Mouse (Mus musculus) ES-E14 (cell line): ENCODE data around the gene Ankrd13d.

ENCODE experiments used
- CHD2 ChIP-seq: IDR thresholded peaks from 2 replicates; pipeline ENCODE4 v1.6.1; 2014; ENCODE audit warnings: mild to moderate bottlenecking, low read depth, low read length, inconsistent platforms
- HCFC1 ChIP-seq: IDR thresholded peaks from 2 replicates; pipeline ENCODE4 v1.6.1; 2012; ENCODE audit warnings: low read length, inconsistent platforms, borderline replicate concordance; ENCODE audit not compliant: insufficient read depth
- MAFK ChIP-seq: IDR thresholded peaks from 2 replicates; pipeline ENCODE4 v1.6.1; 2014; ENCODE audit warnings: mild to moderate bottlenecking, low read depth, low read length, inconsistent platforms; ENCODE audit not compliant: insufficient read depth
- ZC3H11A ChIP-seq: IDR thresholded peaks from 2 replicates; pipeline ENCODE4 v1.6.1; 2012; ENCODE audit warnings: low read depth, mild to moderate bottlenecking, inconsistent platforms, low read length, borderline replicate concordance
- ZNF384 ChIP-seq: IDR thresholded peaks from 2 replicates; pipeline ENCODE4 v1.6.1; 2012; ENCODE audit warnings: low read depth, low read length, inconsistent platforms

DNA sequence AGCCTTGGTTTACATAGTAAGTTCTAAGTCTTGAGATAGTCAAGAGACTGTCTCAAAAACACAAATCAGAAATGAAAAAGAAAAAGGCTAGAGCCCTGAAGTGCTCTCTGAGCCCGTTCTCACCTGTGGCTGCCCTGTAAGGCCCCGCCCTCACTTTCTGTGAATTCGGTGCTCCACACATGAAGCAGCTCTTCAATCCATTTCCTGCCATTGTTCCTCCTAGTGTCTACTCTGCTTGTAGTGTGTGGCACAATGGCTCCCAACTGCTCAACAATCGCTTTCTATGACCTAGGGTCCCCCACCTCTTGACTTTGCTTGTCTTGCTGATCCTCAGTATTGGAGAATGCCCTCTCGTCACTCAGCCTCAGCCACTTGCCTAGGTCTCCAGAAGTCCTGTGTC lies 55.5 kb downstream of the Ankrd13d start:
- TF ChIP-seq ZC3H11A = no peak
- no peak for TF ChIP-seq HCFC1
- TF ChIP-seq ZNF384 = no peak
- no peak for TF ChIP-seq MAFK
- no peak for TF ChIP-seq CHD2
